Mouse (Mus musculus): Measurements from ENCODE around the gene 9630041A04Rik. TPM values are rescaled to one million over a fixed set of nuclear protein-coding genes. Genes with fewer than 3 reads are reported as not detected.

Gene 9630041A04Rik
- total and polyA plus RNA-seq, 3 experiments: not detected

DNA sequence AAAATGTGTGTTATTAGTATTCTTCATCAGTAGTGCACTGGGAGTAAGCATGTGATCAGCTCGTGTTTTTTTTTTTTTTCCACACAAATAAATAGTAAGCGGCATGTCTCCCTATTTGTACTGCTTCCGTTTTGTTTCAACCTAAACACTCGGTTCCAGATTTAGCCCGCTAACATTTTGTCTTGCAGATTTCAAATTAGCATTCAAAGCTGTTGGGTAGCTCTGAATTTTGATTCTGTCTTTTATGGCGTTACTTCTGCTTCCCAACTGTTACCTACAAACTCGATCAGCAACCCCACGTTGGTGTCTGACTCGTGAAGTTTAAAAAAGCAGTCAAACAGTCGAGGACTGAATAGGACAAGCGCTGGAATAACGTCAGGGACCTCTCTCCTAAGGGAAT is 129.2 kb downstream of the 9630041A04Rik start:
- DNase-seq (ENCODE audit: extremely low read depth): no peak
- H3K79me2 ChIP-seq (replicated peaks; ENCODE audit: control insufficient read depth, extremely low read depth, insufficient read depth, poor library complexity, severe bottlenecking): no peaks in the 10 kb centered on the region
- TF ChIP-seq CHD1 (IDR thresholded peaks at IDR 0.05; ENCODE audit: low read depth, low read length): no peak
- H3K9ac ChIP-seq (ENCODE audit: insufficient read depth, low read depth): no peak overlapping the region
- H3K4me1 ChIP-seq (ENCODE audit: control insufficient read depth in 1 of 2, insufficient read depth in 2 of 2): no peaks in the 10 kb centered on the region
- no peak overlapping the region for H3K4me3 ChIP-seq (replicated peaks in 1 of 3; ENCODE audit: low read depth in 2 of 3, low read length in 2 of 3, poor library complexity in 1 of 3)
- in situ Hi-C loops (cut with MboI; ENCODE audit: low pct_ligation_motif_present, low pct_unique_long_range_greater_than_20kb, low sequenced_read_pairs) (no loop called here), dilution Hi-C loops (cut with MboI; ENCODE audit: extremely low pct_ligation_motif_present, extremely low pct_unique_long_range_greater_than_20kb, low sequenced_read_pairs) (no loop called here)
- H3K36me3 ChIP-seq (replicated peaks in 1 of 2; ENCODE audit: control insufficient read depth in 1 of 2, insufficient read depth in 1 of 2, low read length in 1 of 2): no peaks in the 10 kb centered on the region
- H3K27me3 ChIP-seq (replicated peaks): no peaks in the 10 kb centered on the region
- H3K4me2 ChIP-seq (ENCODE audit: insufficient read depth, low read depth, poor library complexity, severe bottlenecking): no peak overlapping the region
- H3K9me3 ChIP-seq (replicated peaks; ENCODE audit: low read length): peaks cover 93% of the 10 kb centered on the region
- no peak overlapping the region for H3K27ac ChIP-seq (ENCODE audit: insufficient read depth, low read depth)
